Mouse (Mus musculus): ENCODE measurements at regions not wholly inside any gene's neighbourhood (a gene's known extent, or its start where the extent isn't known, plus 50 kb on each side); places are given as distances from the start of the nearest gene placed in this dataset.

DNA sequence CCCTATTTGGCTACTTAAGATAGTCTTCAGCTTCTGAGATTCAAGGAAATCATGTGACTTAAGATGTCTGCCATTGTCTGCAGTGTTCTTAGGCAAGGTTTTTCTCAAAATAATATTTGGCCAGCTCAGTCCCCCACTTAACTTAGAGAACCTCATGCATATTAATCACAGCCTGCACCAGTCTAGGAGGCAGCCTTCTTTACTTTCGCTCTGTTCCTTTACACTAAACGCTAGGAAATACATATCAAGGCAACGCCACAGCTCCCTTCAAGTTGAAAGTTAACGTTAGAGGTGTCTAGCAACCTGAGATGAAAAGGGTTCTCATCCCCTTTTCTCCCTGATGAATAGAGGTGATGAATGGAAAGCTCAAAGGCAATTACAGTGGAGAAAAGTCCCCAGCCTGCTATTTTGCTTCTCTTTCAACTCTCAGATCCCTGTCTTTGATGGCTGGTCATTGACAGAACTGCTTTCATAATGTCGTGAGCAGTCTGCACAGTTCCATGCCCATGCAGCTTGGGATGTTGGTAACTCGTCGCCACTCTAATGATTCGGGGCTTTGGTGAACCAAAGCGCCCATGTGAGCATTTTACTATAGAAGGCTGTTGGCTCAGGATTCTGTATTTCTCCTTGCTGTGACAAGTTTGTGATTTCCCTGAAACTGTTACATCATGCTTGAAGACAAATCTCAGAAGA, 483.0 kb upstream of the Gm10306 start:
- Histone ChIP-seq H3K4me2 (replicated peaks; ENCODE audit: low read depth, low read length) (no peak overlapping the region), H3K36me3 (ENCODE audit: control insufficient read depth, insufficient read depth, low read length) (no peaks in the 10 kb centered on the region), H3K27ac (ENCODE audit: low read depth, low read length) (no peak overlapping the region), H3K4me3 (ENCODE audit: low read length) (no peak overlapping the region), H3K27me3 (ENCODE audit: control insufficient read depth, insufficient read depth, low read length) (no peaks in the 10 kb centered on the region), H3K9me3 (ENCODE audit: control insufficient read depth, low read length) (no peaks in the 10 kb centered on the region), H3K4me1 (ENCODE audit: control insufficient read depth, insufficient read depth, low read length) (no peaks in the 10 kb centered on the region), H3K9ac (ENCODE audit: low read depth, low read length) (no peak overlapping the region)
- WGBS: 77% methylated on average over 9 of the region's 9 CpGs
- ATAC-seq (ENCODE audit: low FRiP score, low TSS enrichment): no peak

DNA sequence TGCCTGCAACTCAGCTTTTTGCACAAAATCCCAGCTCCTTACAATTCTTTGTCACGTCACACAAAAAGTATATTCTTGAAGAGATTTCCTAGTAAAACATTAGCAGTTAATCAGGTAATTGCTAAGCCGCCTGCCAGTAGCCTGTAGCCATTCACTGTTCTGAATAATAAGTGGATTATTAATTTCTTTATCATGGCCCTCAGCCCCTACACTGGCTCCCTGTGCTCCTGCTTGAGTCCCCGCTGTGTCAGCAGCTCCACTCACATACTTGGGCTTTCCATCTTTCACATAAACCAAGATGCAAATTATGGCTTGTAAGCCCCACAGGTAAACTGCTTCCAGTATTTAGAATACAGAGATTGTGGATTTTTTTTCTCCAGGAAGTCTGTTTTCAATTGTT, 473.5 kb upstream of the Gm10306 start:
- no peaks in the 10 kb centered on the region for H3K9me3 ChIP-seq (ENCODE audit: control insufficient read depth, low read length)
- no peak for ATAC-seq (ENCODE audit: low FRiP score, low TSS enrichment)
- no peaks in the 10 kb centered on the region for H3K36me3 ChIP-seq (ENCODE audit: control insufficient read depth, insufficient read depth, low read length)
- WGBS: 73% methylated on average over 3 of the region's 3 CpGs
- H3K9ac ChIP-seq (ENCODE audit: low read depth, low read length): no peak overlapping the region
- no peak overlapping the region for H3K4me3 ChIP-seq (ENCODE audit: low read length)
- no peak overlapping the region for H3K4me2 ChIP-seq (replicated peaks; ENCODE audit: low read depth, low read length)
- H3K27me3 ChIP-seq (ENCODE audit: control insufficient read depth, insufficient read depth, low read length): no peaks in the 10 kb centered on the region
- H3K4me1 ChIP-seq (ENCODE audit: control insufficient read depth, insufficient read depth, low read length): no peaks in the 10 kb centered on the region
- no peak overlapping the region for H3K27ac ChIP-seq (ENCODE audit: low read depth, low read length)

DNA sequence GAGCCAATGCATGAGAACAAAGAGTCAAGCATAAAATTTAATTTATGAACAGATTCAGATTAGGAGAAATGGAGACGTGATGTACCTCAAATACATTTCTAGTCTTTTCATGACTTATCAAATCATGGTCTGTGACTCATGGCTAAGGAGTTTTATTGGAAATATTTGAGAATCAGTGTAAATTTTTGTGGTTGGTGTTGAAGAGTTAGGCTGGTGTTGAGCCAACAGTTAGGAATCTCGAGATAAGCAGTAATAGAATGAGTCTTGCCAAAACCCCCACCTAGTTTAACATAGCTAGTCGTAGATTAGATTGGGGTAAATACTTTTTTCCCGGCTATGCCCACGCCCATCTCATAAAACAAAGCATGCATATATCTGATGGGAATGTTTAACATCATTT, 462.0 kb upstream of the Gm10306 start:
- Histone ChIP-seq H3K4me1 (ENCODE audit: control insufficient read depth, insufficient read depth, low read length) (peaks cover 2% of the 10 kb centered on the region; the same call in 1 of the 2 replicates), H3K9ac (ENCODE audit: low read depth, low read length) (no peak overlapping the region), H3K27me3 (ENCODE audit: control insufficient read depth, insufficient read depth, low read length) (no peaks in the 10 kb centered on the region), H3K27ac (ENCODE audit: low read depth, low read length) (no peak overlapping the region), H3K4me2 (replicated peaks; ENCODE audit: low read depth, low read length) (no peak overlapping the region), H3K36me3 (ENCODE audit: control insufficient read depth, insufficient read depth, low read length) (no peaks in the 10 kb centered on the region), H3K9me3 (ENCODE audit: control insufficient read depth, low read length) (no peaks in the 10 kb centered on the region), H3K4me3 (ENCODE audit: low read length) (no peak overlapping the region)
- no peak for ATAC-seq (ENCODE audit: low FRiP score, low TSS enrichment)
- WGBS: 61% methylated on average over 5 of the region's 5 CpGs

DNA sequence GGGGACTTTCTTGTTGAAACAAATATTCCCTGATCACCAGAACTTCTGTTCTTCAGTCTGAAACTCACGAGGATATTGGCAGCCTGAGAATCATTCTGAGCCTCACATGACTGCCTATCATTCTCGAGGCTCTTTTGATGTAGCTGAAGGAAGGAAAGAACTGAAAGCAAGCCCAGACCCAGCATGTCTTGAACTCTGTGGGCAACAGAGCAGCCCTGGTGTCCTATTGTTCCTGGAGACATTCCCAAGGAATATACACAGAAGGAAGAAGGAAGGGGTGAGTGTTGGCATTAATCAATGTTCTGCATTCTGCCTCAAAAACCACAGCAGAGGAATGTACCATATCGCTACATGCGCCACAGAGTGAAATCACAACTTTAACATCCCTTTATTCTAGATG, 449.4 kb upstream of the Gm10306 start:
- no peak overlapping the region for H3K4me2 ChIP-seq (replicated peaks; ENCODE audit: low read depth, low read length)
- no peaks in the 10 kb centered on the region for H3K36me3 ChIP-seq (ENCODE audit: control insufficient read depth, insufficient read depth, low read length)
- H3K27ac ChIP-seq (ENCODE audit: low read depth, low read length): no peak overlapping the region
- H3K4me3 ChIP-seq (ENCODE audit: low read length): no peak overlapping the region
- no peaks in the 10 kb centered on the region for H3K9me3 ChIP-seq (ENCODE audit: control insufficient read depth, low read length)
- H3K9ac ChIP-seq (ENCODE audit: low read depth, low read length): no peak overlapping the region
- ATAC-seq (ENCODE audit: low FRiP score, low TSS enrichment): no peak
- H3K4me1 ChIP-seq (ENCODE audit: control insufficient read depth, insufficient read depth, low read length): no peaks in the 10 kb centered on the region
- H3K27me3 ChIP-seq (ENCODE audit: control insufficient read depth, insufficient read depth, low read length): no peaks in the 10 kb centered on the region
- 85% methylated on average over 4 of the region's 4 CpGs for WGBS

DNA sequence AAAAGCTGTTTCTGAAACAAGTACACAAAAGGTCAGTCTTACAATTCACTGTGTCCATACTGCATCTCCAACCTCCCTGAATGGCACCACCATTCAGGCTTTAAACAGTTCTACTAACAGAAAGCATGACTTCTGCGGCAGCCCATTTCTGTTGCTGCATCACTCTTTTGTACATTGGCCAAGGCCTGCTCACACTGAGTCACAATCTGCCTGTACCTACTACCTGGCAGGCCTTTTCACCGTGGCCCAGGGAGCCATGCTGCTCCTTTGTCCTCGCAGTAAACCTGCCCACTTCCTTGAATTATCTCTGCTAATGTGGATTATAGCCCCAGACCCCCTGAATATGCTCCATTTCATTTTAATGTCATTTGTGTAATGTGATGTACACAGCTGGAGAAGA, 439.5 kb upstream of the Gm10306 start:
- Histone ChIP-seq H3K4me2 (replicated peaks; ENCODE audit: low read depth, low read length) (no peak overlapping the region), H3K27me3 (ENCODE audit: control insufficient read depth, insufficient read depth, low read length) (no peaks in the 10 kb centered on the region), H3K4me1 (ENCODE audit: control insufficient read depth, insufficient read depth, low read length) (no peaks in the 10 kb centered on the region), H3K9ac (ENCODE audit: low read depth, low read length) (no peak overlapping the region), H3K36me3 (ENCODE audit: control insufficient read depth, insufficient read depth, low read length) (no peaks in the 10 kb centered on the region), H3K4me3 (ENCODE audit: low read length) (no peak overlapping the region), H3K27ac (ENCODE audit: low read depth, low read length) (no peak overlapping the region), H3K9me3 (ENCODE audit: control insufficient read depth, low read length) (no peaks in the 10 kb centered on the region)
- ATAC-seq (ENCODE audit: low FRiP score, low TSS enrichment): no peak
- WGBS: 86% methylated on average over 3 of the region's 3 CpGs

DNA sequence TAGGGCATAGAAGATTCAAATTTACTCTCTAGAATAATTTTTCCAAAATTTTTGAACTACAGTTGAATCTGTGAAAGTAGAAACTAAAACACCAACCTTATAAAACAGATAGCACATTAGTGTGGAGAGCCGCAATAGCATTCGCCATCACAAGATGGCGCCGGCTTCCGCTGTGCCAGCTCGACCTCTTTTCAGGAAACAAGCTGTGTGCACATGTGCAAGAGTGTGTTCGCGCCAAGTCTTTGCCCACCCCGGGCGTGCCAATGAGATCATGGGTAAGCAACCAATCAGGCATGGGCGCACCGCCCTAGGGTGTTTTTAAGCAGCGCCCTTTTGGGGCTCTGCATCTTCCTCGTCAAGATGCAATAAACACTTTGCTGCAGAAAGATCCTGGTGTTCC, 432.2 kb upstream of the Gm10306 start:
- H3K27me3 ChIP-seq (ENCODE audit: control insufficient read depth, insufficient read depth, low read length): no peaks in the 10 kb centered on the region
- no peak overlapping the region for H3K27ac ChIP-seq (ENCODE audit: low read depth, low read length)
- H3K9ac ChIP-seq (ENCODE audit: low read depth, low read length): no peak overlapping the region
- WGBS: 81% methylated on average over 14 of the region's 14 CpGs
- H3K36me3 ChIP-seq (ENCODE audit: control insufficient read depth, insufficient read depth, low read length): no peaks in the 10 kb centered on the region
- no peak overlapping the region for H3K4me3 ChIP-seq (ENCODE audit: low read length)
- H3K4me2 ChIP-seq (replicated peaks; ENCODE audit: low read depth, low read length): no peak overlapping the region
- ATAC-seq (ENCODE audit: low FRiP score, low TSS enrichment): no peak
- no peaks in the 10 kb centered on the region for H3K4me1 ChIP-seq (ENCODE audit: control insufficient read depth, insufficient read depth, low read length)
- H3K9me3 ChIP-seq (ENCODE audit: control insufficient read depth, low read length): no peaks in the 10 kb centered on the region

DNA sequence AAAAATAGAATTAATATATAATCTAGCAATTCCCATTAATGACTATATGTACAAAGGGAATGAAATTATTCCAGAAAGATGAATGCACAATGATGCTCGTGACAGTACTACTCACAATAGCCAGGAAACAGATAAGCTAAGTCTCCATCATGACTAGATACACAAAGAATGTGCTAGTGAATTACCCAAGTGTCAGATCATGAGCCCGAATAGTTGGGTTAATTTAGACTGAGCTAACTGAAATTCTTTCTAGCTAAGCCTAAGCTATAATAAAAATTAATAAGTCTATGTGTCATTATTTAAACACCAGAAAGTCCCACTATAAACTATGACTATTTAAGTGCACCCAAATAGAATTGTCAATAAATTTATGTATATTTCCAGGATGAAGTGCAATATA, 418.4 kb upstream of the Gm10306 start:
- H3K4me1 ChIP-seq (ENCODE audit: control insufficient read depth, insufficient read depth, low read length): no peaks in the 10 kb centered on the region
- no peak for ATAC-seq (ENCODE audit: low FRiP score, low TSS enrichment)
- 74% methylated on average over 2 of the region's 2 CpGs for WGBS
- H3K36me3 ChIP-seq (ENCODE audit: control insufficient read depth, insufficient read depth, low read length): no peaks in the 10 kb centered on the region
- H3K27ac ChIP-seq (ENCODE audit: low read depth, low read length): no peak overlapping the region
- no peaks in the 10 kb centered on the region for H3K9me3 ChIP-seq (ENCODE audit: control insufficient read depth, low read length)
- no peaks in the 10 kb centered on the region for H3K27me3 ChIP-seq (ENCODE audit: control insufficient read depth, insufficient read depth, low read length)
- no peak overlapping the region for H3K9ac ChIP-seq (ENCODE audit: low read depth, low read length)
- no peak overlapping the region for H3K4me3 ChIP-seq (ENCODE audit: low read length)
- no peak overlapping the region for H3K4me2 ChIP-seq (replicated peaks; ENCODE audit: low read depth, low read length)

DNA sequence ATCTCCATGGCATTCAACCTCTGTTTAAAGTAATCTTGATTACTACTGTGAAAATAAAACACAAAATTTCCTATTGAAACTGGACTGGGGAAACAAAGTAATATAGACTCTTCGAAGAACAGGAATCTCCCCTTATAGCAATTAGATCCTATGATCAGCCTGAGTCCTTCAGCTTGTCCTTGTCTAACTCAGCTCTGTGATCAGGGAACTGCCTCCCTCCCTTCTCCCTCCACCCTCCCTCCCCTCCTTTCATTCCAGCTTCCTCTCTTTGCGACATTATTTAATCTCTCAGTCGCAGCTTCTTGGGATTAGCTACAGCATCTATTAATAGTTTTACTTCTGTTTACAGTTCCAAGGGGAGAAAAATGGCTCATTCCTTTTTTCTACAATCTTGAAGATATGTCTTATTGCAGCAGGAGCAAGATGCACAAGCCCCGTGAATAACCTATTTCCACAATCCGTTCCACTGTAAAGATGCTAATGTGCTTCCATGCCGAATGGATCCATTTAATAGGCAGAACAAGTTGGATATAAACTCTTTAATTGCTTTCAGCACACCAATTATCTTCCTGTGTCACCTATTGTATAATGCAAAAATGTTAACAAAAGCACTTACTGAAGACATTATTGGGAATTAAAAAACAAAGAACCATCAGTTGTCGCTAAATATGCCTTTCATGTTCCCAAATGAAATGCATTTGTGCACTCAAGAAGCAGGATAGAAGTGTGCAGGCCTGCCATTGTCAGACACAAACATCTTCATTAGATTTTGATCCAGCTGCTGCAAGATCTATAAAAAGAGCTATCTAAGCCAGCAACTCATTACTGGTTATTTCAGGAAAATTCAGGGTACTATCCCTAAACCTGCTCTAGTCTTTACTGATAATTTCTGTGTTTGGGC, 411.2 kb upstream of the Gm10306 start:
- Histone ChIP-seq H3K27me3 (ENCODE audit: control insufficient read depth, insufficient read depth, low read length) (no peaks in the 10 kb centered on the region), H3K36me3 (ENCODE audit: control insufficient read depth, insufficient read depth, low read length) (no peaks in the 10 kb centered on the region), H3K4me2 (replicated peaks; ENCODE audit: low read depth, low read length) (no peak overlapping the region), H3K4me3 (ENCODE audit: low read length) (no peak overlapping the region), H3K9me3 (ENCODE audit: control insufficient read depth, low read length) (no peaks in the 10 kb centered on the region), H3K27ac (ENCODE audit: low read depth, low read length) (no peak overlapping the region), H3K4me1 (ENCODE audit: control insufficient read depth, insufficient read depth, low read length) (no peaks in the 10 kb centered on the region), H3K9ac (ENCODE audit: low read depth, low read length) (no peak overlapping the region)
- no peak for ATAC-seq (ENCODE audit: low FRiP score, low TSS enrichment)
- 70% methylated on average over 7 of the region's 7 CpGs for WGBS

DNA sequence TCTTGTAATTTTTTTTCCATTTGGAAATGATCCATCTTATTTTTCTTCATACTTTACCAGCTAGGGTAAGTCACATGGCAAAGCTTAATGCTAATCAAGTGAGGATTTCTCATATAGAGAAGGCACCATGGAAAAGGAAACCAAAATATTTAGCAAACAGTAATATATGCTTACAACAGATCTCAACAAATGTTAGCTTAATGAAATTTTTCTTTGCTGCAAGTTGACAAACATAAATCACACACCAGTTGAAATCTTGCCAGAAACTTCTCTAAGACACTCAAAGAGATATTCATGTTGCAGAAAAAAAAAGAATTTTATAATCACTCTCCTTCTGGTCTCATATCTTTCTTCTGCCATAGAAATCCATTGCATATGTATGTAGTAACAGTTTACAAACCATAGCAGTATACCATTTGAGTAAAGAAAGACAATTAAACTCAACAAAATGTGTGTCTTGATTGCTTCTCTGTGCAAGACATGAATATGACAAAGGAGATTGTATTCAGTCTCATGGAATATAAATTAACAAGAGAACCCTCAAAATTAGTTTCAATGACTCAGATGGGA, 408.3 kb upstream of the Gm10306 start:
- Histone ChIP-seq H3K36me3 (ENCODE audit: control insufficient read depth, insufficient read depth, low read length) (no peaks in the 10 kb centered on the region), H3K27ac (ENCODE audit: low read depth, low read length) (no peak overlapping the region), H3K9me3 (ENCODE audit: control insufficient read depth, low read length) (no peaks in the 10 kb centered on the region), H3K9ac (ENCODE audit: low read depth, low read length) (no peak overlapping the region), H3K4me2 (replicated peaks; ENCODE audit: low read depth, low read length) (no peak overlapping the region), H3K4me3 (ENCODE audit: low read length) (no peak overlapping the region), H3K27me3 (ENCODE audit: control insufficient read depth, insufficient read depth, low read length) (no peaks in the 10 kb centered on the region), H3K4me1 (ENCODE audit: control insufficient read depth, insufficient read depth, low read length) (no peaks in the 10 kb centered on the region)
- no peak for ATAC-seq (ENCODE audit: low FRiP score, low TSS enrichment)

All from kidney, embryonic 14.5 days (tissue).